Mouse (Mus musculus): ENCODE results near the gene Sfxn2. TPM values are rescaled to one million over a fixed set of nuclear protein-coding genes. Genes with fewer than 3 reads are reported as not detected.

Sfxn2 gene
- polyA plus RNA-seq, 1 experiment from 2014 or later, result 22.2 TPM

- no peak for TF ChIP-seq CTCF (IDR thresholded peaks at IDR 0.05; ENCODE audit: low read depth)
- Histone ChIP-seq H3K27me3 (ENCODE audit: insufficient read depth, low read length) (no peaks in the 10 kb centered on the region), H3K4me3 (ENCODE audit: low read depth, low read length) (no peak overlapping the region), H3K9me3 (ENCODE audit: low read depth, low read length) (no peaks in the 10 kb centered on the region), H3K4me1 (ENCODE audit: insufficient read depth) (peaks cover 31% of the 10 kb centered on the region), H3K27ac (ENCODE audit: low read depth) (no peak overlapping the region), H3K36me3 (ENCODE audit: insufficient read depth) (peaks cover 12% of the 10 kb centered on the region; the same call in 1 of the 2 replicates), H3K4me2 (no peak overlapping the region), H3K9ac (0 out of 2 replicates have a peak overlapping the region, but pooled peaks have one; percentile 0)
- DNase-seq (peak; percentile 67), ATAC-seq (ENCODE audit: insufficient read depth) (peak; percentile 15; the same call in 1 of the 2 replicates)
- WGBS, result 46% methylated on average over 10 of the region's 10 CpGs
Measured at GRCm38 (mm10) chr19:46628403-46628802, 55.2 kb downstream of the Sfxn2 start.

GRCm38 (mm10) chr19:46629807-46630206 is 56.6 kb downstream of the Sfxn2 start:
- no peak for TF ChIP-seq CTCF (IDR thresholded peaks at IDR 0.05; ENCODE audit: low read depth)
- Histone ChIP-seq H3K4me1 (ENCODE audit: insufficient read depth) (peaks cover 22% of the 10 kb centered on the region), H3K4me3 (ENCODE audit: low read depth, low read length) (no peak overlapping the region), H3K9ac (no peak overlapping the region; the same call in 1 of the 2 replicates), H3K36me3 (ENCODE audit: insufficient read depth) (peaks cover 12% of the 10 kb centered on the region; the same call in 1 of the 2 replicates), H3K27ac (ENCODE audit: low read depth) (0 out of 2 replicates have a peak overlapping the region, but pooled peaks have one; percentile 4), H3K27me3 (ENCODE audit: insufficient read depth, low read length) (no peaks in the 10 kb centered on the region), H3K9me3 (ENCODE audit: low read depth, low read length) (no peaks in the 10 kb centered on the region), H3K4me2 (no peak overlapping the region)
- ATAC-seq (ENCODE audit: insufficient read depth) (no peak), DNase-seq (no peak)
- 67% methylated on average over 9 of the region's 9 CpGs for WGBS

DNA sequence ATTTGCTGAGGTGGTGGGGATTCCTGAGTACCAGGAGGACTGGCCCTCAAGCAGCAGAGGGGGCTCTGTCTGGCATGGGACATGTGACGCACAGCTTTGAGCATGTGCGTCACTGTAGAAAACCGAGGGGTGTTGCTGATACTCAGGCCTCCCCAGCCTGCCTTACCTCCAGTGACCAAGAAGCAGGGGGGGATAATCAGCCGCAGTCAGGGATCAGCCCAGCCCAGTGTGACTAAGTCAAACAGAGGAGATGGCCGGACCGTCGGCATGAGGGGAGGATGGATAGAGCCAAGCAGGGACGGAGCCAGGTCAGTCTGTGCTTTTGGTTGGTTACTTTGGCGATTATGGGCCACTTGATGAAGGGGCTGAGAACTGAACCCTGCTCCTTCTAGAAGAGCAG is 58.5 kb downstream of the Sfxn2 start:
- WGBS, result 66% methylated on average over 9 of the region's 9 CpGs

GRCm38 (mm10) chr19:46635766-46636165 is 62.6 kb downstream of the Sfxn2 start:
- Histone ChIP-seq H3K4me2 (0 out of 2 replicates have a peak overlapping the region, but pooled peaks have one; percentile 18), H3K36me3 (ENCODE audit: insufficient read depth) (peaks cover 24% of the 10 kb centered on the region), H3K9me3 (ENCODE audit: low read depth, low read length) (no peaks in the 10 kb centered on the region), H3K27ac (ENCODE audit: low read depth) (peak overlapping the region; percentile 18; the same call in 1 of the 2 replicates), H3K9ac (no peak overlapping the region; the same call in 1 of the 2 replicates), H3K4me3 (ENCODE audit: low read depth, low read length) (no peak overlapping the region), H3K27me3 (ENCODE audit: insufficient read depth, low read length) (no peaks in the 10 kb centered on the region), H3K4me1 (ENCODE audit: insufficient read depth) (peaks cover 3% of the 10 kb centered on the region)
- WGBS, result 44% methylated on average over 9 of the region's 9 CpGs
- DNase-seq (peak; percentile 41), ATAC-seq (ENCODE audit: insufficient read depth) (peak; percentile 36; the same call in 1 of the 2 replicates)
- TF ChIP-seq CTCF (IDR thresholded peaks at IDR 0.05; ENCODE audit: low read depth), result no peak

More for the DNA sequence above, 58.5 kb downstream of the Sfxn2 start:
- Histone ChIP-seq H3K9ac (no peak overlapping the region), H3K27me3 (ENCODE audit: insufficient read depth, low read length) (no peaks in the 10 kb centered on the region), H3K4me1 (ENCODE audit: insufficient read depth) (peaks cover 15% of the 10 kb centered on the region), H3K4me3 (ENCODE audit: low read depth, low read length) (no peak overlapping the region), H3K4me2 (no peak overlapping the region), H3K36me3 (ENCODE audit: insufficient read depth) (peaks cover 8% of the 10 kb centered on the region; the same call in 1 of the 2 replicates), H3K27ac (ENCODE audit: low read depth) (no peak overlapping the region), H3K9me3 (ENCODE audit: low read depth, low read length) (no peaks in the 10 kb centered on the region)
- DNase-seq, result no peak
- ATAC-seq (ENCODE audit: insufficient read depth), result no peak
- no peak for TF ChIP-seq CTCF (IDR thresholded peaks at IDR 0.05; ENCODE audit: low read depth)

- no peak for DNase-seq
- Histone ChIP-seq H3K9me3 (ENCODE audit: low read depth, low read length) (no peaks in the 10 kb centered on the region), H3K9ac (no peak overlapping the region), H3K27me3 (ENCODE audit: insufficient read depth, low read length) (no peaks in the 10 kb centered on the region), H3K4me3 (ENCODE audit: low read depth, low read length) (no peak overlapping the region), H3K27ac (ENCODE audit: low read depth) (no peak overlapping the region), H3K36me3 (ENCODE audit: insufficient read depth) (peaks cover 18% of the 10 kb centered on the region), H3K4me1 (ENCODE audit: insufficient read depth) (peaks cover 21% of the 10 kb centered on the region), H3K4me2 (no peak overlapping the region)
- WGBS, result 61% methylated on average over 6 of the region's 6 CpGs
- TF ChIP-seq CTCF (IDR thresholded peaks at IDR 0.05; ENCODE audit: low read depth), result no peak
- ATAC-seq (ENCODE audit: insufficient read depth), result no peak
Measured at GRCm38 (mm10) chr19:46637598-46637997, 64.4 kb downstream of the Sfxn2 start.

DNA sequence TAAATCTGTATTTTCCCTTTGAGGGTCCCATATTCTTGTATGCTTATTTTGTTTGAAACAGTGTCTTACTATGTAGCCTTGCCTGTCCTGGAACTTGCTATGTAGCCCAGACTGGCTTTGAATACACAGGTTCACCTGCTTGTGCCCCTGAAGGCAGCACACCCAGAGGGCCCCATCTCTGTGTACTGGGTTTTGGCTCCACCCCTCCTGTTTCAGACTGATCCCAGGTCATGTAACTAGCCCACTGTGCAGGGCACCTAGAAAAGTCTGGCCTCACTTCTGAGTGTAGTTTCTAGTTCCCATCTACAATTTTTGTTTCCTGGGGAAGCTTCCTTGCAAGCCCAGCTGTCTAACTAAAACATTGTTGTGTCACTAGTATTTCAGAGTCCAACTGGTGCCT is 65.9 kb downstream of the Sfxn2 start:
- H3K36me3 ChIP-seq (ENCODE audit: insufficient read depth), result peaks cover 18% of the 10 kb centered on the region
- no peaks in the 10 kb centered on the region for H3K9me3 ChIP-seq (ENCODE audit: low read depth, low read length)
- no peak overlapping the region for H3K4me2 ChIP-seq
- TF ChIP-seq CTCF (IDR thresholded peaks at IDR 0.05; ENCODE audit: low read depth), result no peak
- peak overlapping the region; percentile 42; the same call in 1 of the 2 replicates for H3K27ac ChIP-seq (ENCODE audit: low read depth)
- no peaks in the 10 kb centered on the region for H3K27me3 ChIP-seq (ENCODE audit: insufficient read depth, low read length)
- ATAC-seq (ENCODE audit: insufficient read depth) (no peak), DNase-seq (no peak)
- H3K4me1 ChIP-seq (ENCODE audit: insufficient read depth), result peaks cover 32% of the 10 kb centered on the region
- H3K4me3 ChIP-seq (ENCODE audit: low read depth, low read length), result no peak overlapping the region
- H3K9ac ChIP-seq, result no peak overlapping the region

DNA sequence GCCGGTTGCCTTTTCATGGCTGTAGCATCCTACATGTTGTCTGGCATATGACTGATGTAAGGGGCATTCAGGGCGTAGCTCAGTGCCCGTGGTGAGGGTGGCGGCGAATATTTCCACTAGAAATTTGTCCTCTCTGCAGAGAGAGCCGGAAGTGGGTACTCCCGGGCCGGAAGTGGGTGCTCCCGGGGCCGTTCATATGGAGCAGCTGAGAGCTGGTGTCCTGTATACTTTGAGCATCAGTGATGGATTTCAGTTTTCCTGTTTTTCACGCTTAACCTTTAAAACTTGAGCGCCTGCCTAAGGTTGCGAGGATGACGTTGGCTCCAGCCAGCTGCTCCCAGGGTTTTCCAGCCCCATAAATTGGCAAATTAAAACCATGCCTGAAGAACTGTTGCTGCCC is 66.3 kb downstream of the Sfxn2 start:
- H3K9ac ChIP-seq, result no peak overlapping the region
- H3K4me3 ChIP-seq (ENCODE audit: low read depth, low read length), result no peak overlapping the region
- TF ChIP-seq CTCF (IDR thresholded peaks at IDR 0.05; ENCODE audit: low read depth), result no peak
- no peaks in the 10 kb centered on the region for H3K9me3 ChIP-seq (ENCODE audit: low read depth, low read length)
- WGBS, result 73% methylated on average over 14 of the region's 14 CpGs
- no peaks in the 10 kb centered on the region for H3K27me3 ChIP-seq (ENCODE audit: insufficient read depth, low read length)
- peak overlapping the region; percentile 56; the same call in 1 of the 2 replicates for H3K27ac ChIP-seq (ENCODE audit: low read depth)
- DNase-seq (peak; percentile 42), ATAC-seq (ENCODE audit: insufficient read depth) (no peak)
- peaks cover 35% of the 10 kb centered on the region for H3K4me1 ChIP-seq (ENCODE audit: insufficient read depth)
- H3K36me3 ChIP-seq (ENCODE audit: insufficient read depth), result peaks cover 22% of the 10 kb centered on the region
- no peak overlapping the region for H3K4me2 ChIP-seq

Measured in lung, embryonic 14.5 days (tissue).